Mouse (Mus musculus): ENCODE measurements around the gene Polr3h.

The Polr3h gene

DNA sequence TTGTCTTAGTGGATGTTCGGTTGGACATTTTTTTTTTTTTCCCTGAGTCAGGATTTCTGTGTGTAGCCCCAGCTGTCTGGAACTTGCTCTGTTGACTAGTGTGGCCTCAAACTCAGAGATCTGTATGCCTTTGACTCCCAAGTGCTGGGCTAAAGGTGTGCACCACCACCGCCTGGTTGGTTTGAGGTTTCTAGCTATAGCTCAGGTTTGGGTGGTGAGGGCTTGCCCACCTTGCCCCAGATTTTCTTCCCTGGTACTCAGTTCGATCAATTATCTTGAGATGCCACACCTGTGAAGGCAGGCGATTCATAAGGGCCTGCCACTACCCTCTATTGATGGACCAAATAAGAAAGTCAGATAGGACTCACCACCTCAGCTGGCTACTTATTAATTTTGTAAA lies 78.9 kb downstream of the Polr3h start:
- DNase-seq (ENCODE audit: extremely low spot score, low read depth, low spot score): no peak

DNA sequence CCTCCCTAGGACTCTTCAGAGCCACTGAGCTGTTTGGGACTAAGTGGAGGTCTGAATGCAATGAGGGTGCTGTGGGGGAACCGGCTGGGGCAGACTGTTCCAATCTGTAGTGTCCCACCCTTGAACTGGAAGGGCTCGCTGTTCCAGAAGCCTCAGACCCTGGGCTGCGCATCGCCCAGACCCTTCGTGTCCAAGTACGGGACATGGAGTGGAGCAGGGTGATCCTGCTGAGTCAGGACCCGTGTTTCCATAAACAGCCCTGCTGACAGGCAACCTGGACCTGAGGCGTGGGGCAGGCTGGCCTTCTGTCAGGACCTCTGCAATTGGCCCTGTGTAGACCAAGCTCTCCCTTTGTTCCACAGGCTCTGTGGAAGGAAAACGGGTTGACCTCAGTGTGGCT lies 79.3 kb downstream of the Polr3h start:
- no peak for DNase-seq (ENCODE audit: extremely low spot score, low read depth, low spot score)

DNA sequence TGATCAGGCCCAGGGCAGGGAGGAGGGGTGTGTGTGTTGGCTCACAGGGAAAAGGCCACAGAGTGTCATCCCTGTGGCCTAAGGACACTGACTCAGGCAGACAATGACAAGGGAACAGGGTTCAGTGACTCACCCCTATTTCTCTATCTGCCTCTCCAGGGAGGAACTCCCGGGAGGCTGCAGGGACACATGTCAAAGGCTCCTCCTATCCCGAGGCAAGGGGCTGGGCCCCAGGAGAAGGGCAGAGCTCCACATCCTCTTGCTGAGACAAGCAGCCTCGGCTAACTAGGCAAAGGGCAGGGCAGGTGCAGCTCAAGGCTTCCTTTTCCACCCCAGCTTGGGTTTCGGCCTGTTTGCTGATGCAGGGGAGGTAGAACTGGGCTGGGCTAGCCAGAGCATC lies 80.3 kb downstream of the Polr3h start:
- DNase-seq (ENCODE audit: extremely low spot score, low read depth, low spot score): no peak

DNA sequence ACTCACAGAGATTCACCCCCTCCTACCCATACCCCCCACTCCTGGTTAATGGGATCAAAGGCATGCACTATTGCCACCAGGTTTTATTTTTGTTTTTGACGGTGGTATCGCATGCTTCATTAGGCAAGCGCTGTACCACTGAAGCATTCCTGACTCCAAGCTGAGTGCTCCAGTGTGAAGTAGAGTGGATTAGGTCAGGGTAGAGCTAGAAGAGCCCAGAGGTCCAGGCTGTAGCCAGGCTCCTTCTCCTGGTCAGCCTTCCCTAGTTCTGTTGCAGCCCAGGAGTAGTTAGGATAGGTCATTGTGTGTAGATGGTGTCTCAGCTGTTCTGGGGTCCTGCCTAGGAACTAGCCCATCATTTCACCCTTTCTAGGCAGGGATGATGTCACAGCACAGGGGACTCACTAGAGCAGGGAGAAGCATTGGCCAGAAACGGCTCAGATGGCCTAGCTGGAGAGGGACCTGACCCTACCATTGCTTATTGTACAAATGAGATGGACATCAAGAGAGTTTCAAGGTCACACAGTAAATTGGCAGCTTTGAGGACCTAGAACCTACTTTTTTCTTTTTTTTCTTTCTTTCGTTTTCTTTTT lies 80.9 kb downstream of the Polr3h start:
- no peak for DNase-seq (ENCODE audit: extremely low spot score, low read depth, low spot score)

DNA sequence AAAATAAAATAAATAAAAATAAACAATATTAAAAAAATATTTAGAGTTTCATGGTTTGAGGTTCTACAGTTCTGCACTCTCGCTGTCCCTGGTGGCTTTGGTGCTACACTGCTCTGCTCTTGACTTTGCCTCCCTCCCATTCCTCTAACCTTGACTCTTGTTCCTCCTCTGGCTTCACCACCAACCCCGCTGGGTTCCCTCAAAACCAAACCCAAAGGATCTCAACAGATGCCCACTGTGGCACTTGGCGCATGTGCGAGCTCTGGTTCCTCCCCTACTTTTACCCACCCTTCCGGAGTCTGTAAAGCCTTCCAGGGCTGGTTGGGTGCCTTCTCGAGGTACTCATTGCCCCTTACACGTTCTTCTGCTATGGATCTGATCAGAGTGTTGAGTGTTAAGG lies 83.8 kb downstream of the Polr3h start:
- no peak for DNase-seq (ENCODE audit: extremely low spot score, low read depth, low spot score)

DNA sequence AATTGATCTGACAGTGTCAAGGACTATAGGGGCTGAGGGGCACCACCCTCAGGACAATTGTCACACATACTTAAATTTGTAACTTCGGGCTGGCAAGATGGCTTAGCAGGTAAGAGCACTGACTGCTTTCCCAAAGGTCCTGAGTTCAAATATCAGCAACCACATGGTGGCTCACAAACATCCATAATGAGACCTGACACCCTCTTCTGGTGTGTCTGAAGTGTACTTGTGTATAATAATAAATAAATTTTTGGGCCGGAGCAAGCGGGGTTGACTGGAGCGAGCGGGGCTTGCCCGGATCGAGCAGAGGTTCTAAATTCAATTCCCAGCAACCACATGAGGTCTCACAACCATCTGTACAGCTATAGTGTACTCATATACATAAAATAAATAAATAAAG lies 85.7 kb downstream of the Polr3h start:
- DNase-seq (ENCODE audit: extremely low spot score, low read depth, low spot score): no peak

DNA sequence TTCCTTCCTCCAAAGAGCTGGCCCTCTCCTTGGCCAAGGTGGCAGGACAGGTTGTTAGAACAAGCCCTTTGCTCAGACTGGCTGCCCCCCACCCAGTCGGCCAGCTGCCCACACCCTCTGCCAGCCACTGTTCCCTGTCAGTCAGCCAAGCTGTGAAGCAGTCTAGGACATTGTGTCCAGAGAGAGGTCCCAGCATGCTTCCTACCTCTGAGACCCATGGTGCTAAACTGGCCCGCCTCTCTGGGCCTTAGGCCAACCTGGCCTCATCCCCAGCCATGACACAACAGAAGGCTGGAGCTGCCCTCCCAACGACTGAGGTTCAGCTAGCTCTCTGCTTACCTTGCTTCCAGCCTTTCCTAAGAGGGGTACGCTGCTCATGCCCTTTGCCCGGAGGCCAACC lies 86.4 kb downstream of the Polr3h start:
- no peak for DNase-seq (ENCODE audit: extremely low spot score, low read depth, low spot score)

DNA sequence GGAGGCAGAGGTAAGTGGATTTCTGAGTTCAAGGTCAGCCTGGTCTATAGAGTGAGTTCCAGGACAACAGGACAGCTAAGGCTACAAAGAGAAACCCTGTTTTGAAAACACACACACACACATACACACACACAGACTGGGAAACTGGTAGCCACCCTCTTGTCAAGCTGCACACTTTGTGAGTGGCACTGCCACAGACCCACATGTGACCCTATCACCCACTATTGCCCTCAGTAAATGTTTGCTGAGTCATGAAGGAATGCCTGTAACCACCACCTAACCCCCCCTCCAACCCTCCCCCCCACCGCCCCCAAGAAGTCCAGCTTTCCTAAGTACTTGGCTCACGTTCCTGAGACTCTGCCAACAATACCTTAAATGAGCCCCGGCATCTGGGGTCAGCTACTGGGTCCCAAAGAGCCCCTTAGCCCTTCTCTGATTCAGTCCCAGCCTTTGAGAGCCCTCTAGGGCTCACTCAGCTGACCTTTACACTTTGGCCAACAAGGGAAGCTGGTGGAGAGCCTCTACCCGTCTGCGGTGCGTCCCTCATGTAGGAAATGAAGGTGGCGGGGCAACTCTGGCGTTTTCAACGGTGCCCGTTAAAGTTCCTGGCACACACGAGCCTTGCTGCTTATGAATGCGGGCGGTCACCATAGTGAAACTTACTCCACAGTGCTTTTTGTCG lies 87.3 kb downstream of the Polr3h start:
- DNase-seq (ENCODE audit: extremely low spot score, low read depth, low spot score): no peak
